Mouse (Mus musculus) heart, embryonic 15.5 days (tissue): Measurements from ENCODE around the gene Gpr152. TPM values are rescaled to one million over a fixed set of nuclear protein-coding genes. Genes with fewer than 3 reads are reported as not detected.

Experiments
- ATAC-seq: fragments of 200-750 bp; cut with Nextera tagmentation; replicated peaks from 2 replicates; pipeline ENCODE4 v1.8.0; 2017; ENCODE audit warnings: low read depth, moderate TSS enrichment; ENCODE audit not compliant: insufficient number of reproducible peaks, insufficient read depth, low FRiP score
- H3K27ac ChIP-seq: fragments of 300-500 bp; sonication (generic); 2 replicates; pipeline ENCODE4 v1.5.1; 2015; ENCODE audit warnings: mild to moderate bottlenecking, inconsistent platforms
- H3K27me3 ChIP-seq: fragments of 300-500 bp; sonication (generic); 2 replicates; pipeline ENCODE4 v1.6.1; 2015; ENCODE audit warnings: inconsistent platforms
- H3K36me3 ChIP-seq: fragments of 300-500 bp; sonication (generic); 2 replicates; pipeline ENCODE4 v1.6.1; 2015; ENCODE audit warnings: mild to moderate bottlenecking, inconsistent platforms
- H3K4me1 ChIP-seq: fragments of 300-500 bp; sonication (generic); replicated peaks from 2 replicates; pipeline ENCODE4 v1.6.1; 2015; ENCODE audit warnings: inconsistent platforms
- H3K4me2 ChIP-seq: fragments of 300-500 bp; sonication (generic); 2 replicates; pipeline ENCODE4 v1.6.1; 2015; ENCODE audit warnings: inconsistent platforms, mild to moderate bottlenecking, moderate library complexity
- H3K4me3 ChIP-seq: fragments of 300-500 bp; sonication (generic); 2 replicates; pipeline ENCODE4 v1.5.1; 2015; ENCODE audit warnings: mild to moderate bottlenecking, inconsistent platforms
- H3K9ac ChIP-seq: fragments of 300-500 bp; sonication (generic); 2 replicates; pipeline ENCODE4 v1.6.1; 2015; ENCODE audit warnings: mild to moderate bottlenecking, inconsistent platforms
- H3K9me3 ChIP-seq: fragments of 300-500 bp; sonication (generic); replicated peaks from 2 replicates; pipeline ENCODE4 v1.6.1; 2016; ENCODE audit warnings: inconsistent platforms
- WGBS: fragments of 180-500 bp; shearing (Covaris S2); methylation state at CpG from one replicate; pipeline ENCODE4 v1.1.7; 2015; ENCODE audit warnings: mixed read lengths; 5-methylcytosine and 5-hydroxymethylcytosine counted together
- polyA plus RNA-seq: library from polyadenylated mRNA; unstranded; fragments of >200 nt; fragmentation: Nextera tagmentation; extraction: Ambion mirVana; gene quantifications from 2 replicates; pipeline ENCODE4 v1.2.1, GENCODE M21; 2015

Gene Gpr152
- polyA plus RNA-seq, 1 experiment from 2014 or later = not detected

- Histone ChIP-seq H3K27ac (0 out of 2 replicates have a peak overlapping the region, but pooled peaks have one; percentile 17), H3K27me3 (no peaks in the 10 kb centered on the region), H3K4me3 (no peak overlapping the region), H3K4me2 (no peak overlapping the region), H3K4me1 (peaks cover 44% of the 10 kb centered on the region), H3K36me3 (peaks cover 35% of the 10 kb centered on the region), H3K9ac (no peak overlapping the region), H3K9me3 (no peaks in the 10 kb centered on the region)
- 84% methylated on average over 8 of the region's 8 CpGs for WGBS
- no peak for ATAC-seq
These were observed 13.1 kb downstream of the Gpr152 start for GRCm38 (mm10) chr19:4152445-4153231.

GRCm38 (mm10) chr19:4153232-4153654, 13.7 kb downstream of the Gpr152 start, which contains the start of gene Ptprcap:
Gene Ptprcap (plus strand): TSS chr19:4153604.
- ATAC-seq = no peak
- Histone ChIP-seq H3K9me3 (no peaks in the 10 kb centered on the region), H3K4me2 (no peak within 1 kb of the TSS), H3K36me3 (peaks cover 40% of the 10 kb centered on the region), H3K4me1 (peaks cover 39% of the 10 kb centered on the region), H3K9ac (no peak within 1 kb of the TSS), H3K4me3 (no peak within 1 kb of the TSS), H3K27ac (0 out of 2 replicates have a peak within 1 kb of the TSS, but pooled peaks have one; percentile 17), H3K27me3 (no peaks in the 10 kb centered on the region)
- 59% methylated on average over 11 of the region's 11 CpGs for WGBS

GRCm38 (mm10) chr19:4154437-4155222, 15.0 kb downstream of the Gpr152 start:
- H3K4me3 ChIP-seq = peak overlapping the region; percentile 17; the same call in 1 of the 2 replicates
- no peak overlapping the region; the same call in 1 of the 2 replicates for H3K4me2 ChIP-seq
- ATAC-seq = no peak
- H3K36me3 ChIP-seq = peaks cover 54% of the 10 kb centered on the region
- WGBS = 69% methylated on average over 13 of the region's 13 CpGs
- peaks cover 31% of the 10 kb centered on the region for H3K4me1 ChIP-seq
- no peak overlapping the region for H3K9ac ChIP-seq
- H3K27ac ChIP-seq = no peak overlapping the region
- H3K9me3 ChIP-seq = no peaks in the 10 kb centered on the region
- H3K27me3 ChIP-seq = no peaks in the 10 kb centered on the region

GRCm38 (mm10) chr19:4155223-4156072, 15.9 kb downstream of the Gpr152 start:
- no peak for ATAC-seq
- Histone ChIP-seq H3K4me3 (peak overlapping the region; percentile 17; the same call in 1 of the 2 replicates), H3K27me3 (no peaks in the 10 kb centered on the region), H3K9me3 (no peaks in the 10 kb centered on the region), H3K4me2 (no peak overlapping the region), H3K27ac (no peak overlapping the region), H3K4me1 (peaks cover 22% of the 10 kb centered on the region), H3K9ac (no peak overlapping the region), H3K36me3 (peaks cover 54% of the 10 kb centered on the region)
- 70% methylated on average over 6 of the region's 6 CpGs for WGBS

- Histone ChIP-seq H3K4me2 (no peak overlapping the region), H3K9ac (no peak overlapping the region), H3K27me3 (no peaks in the 10 kb centered on the region), H3K36me3 (peaks cover 52% of the 10 kb centered on the region), H3K27ac (no peak overlapping the region), H3K4me3 (peak overlapping the region; percentile 17; the same call in 1 of the 2 replicates), H3K9me3 (no peaks in the 10 kb centered on the region), H3K4me1 (peaks cover 18% of the 10 kb centered on the region)
- 69% methylated on average over 20 of the region's 20 CpGs for WGBS
- no peak for ATAC-seq
These were observed 16.5 kb downstream of the Gpr152 start for GRCm38 (mm10) chr19:4156073-4156579.

- Histone ChIP-seq H3K27ac (no peak overlapping the region), H3K4me3 (no peak overlapping the region), H3K4me2 (no peak overlapping the region), H3K4me1 (peaks cover 14% of the 10 kb centered on the region), H3K9ac (no peak overlapping the region), H3K27me3 (no peaks in the 10 kb centered on the region), H3K36me3 (peaks cover 55% of the 10 kb centered on the region), H3K9me3 (no peaks in the 10 kb centered on the region)
- WGBS = 89% methylated on average over 12 of the region's 12 CpGs
- ATAC-seq = no peak
These were observed 17.2 kb downstream of the Gpr152 start for GRCm38 (mm10) chr19:4156771-4157170.

- WGBS = 95% methylated on average over 8 of the region's 8 CpGs
- no peak overlapping the region for H3K4me3 ChIP-seq
- peaks cover 48% of the 10 kb centered on the region for H3K36me3 ChIP-seq
These were observed 19.5 kb downstream of the Gpr152 start for GRCm38 (mm10) chr19:4159049-4159448.

GRCm38 (mm10) chr19:4162646-4163542, 23.3 kb downstream of the Gpr152 start, which contains the start of gene Rps6kb2:
Gene Rps6kb2 (minus strand): TSS chr19:4163354.
- 7% methylated on average over 42 of the region's 42 CpGs for WGBS
- ATAC-seq = peak; percentile 78
- H3K27me3 ChIP-seq = no peaks in the 10 kb centered on the region
- H3K4me2 ChIP-seq = peak within 1 kb of the TSS; percentile 90
- H3K4me1 ChIP-seq = peaks cover 32% of the 10 kb centered on the region
- H3K36me3 ChIP-seq = peaks cover 32% of the 10 kb centered on the region
- H3K4me3 ChIP-seq = peak within 1 kb of the TSS; percentile 75
- H3K9me3 ChIP-seq = no peaks in the 10 kb centered on the region
- peak within 1 kb of the TSS; percentile 83 for H3K9ac ChIP-seq
- peak within 1 kb of the TSS; percentile 27 for H3K27ac ChIP-seq

More at GRCm38 (mm10) chr19:4159049-4159448, 19.5 kb downstream of the Gpr152 start:
- Histone ChIP-seq H3K4me1 (peaks cover 15% of the 10 kb centered on the region), H3K9me3 (no peaks in the 10 kb centered on the region), H3K4me2 (no peak overlapping the region), H3K27ac (no peak overlapping the region), H3K9ac (no peak overlapping the region), H3K27me3 (no peaks in the 10 kb centered on the region)
- no peak for ATAC-seq

- H3K27ac ChIP-seq = peak overlapping the region; percentile 27
- WGBS = 35% methylated on average over 4 of the region's 4 CpGs
- H3K36me3 ChIP-seq = peaks cover 26% of the 10 kb centered on the region
- H3K27me3 ChIP-seq = no peaks in the 10 kb centered on the region
- no peak for ATAC-seq
- peak overlapping the region; percentile 75 for H3K4me3 ChIP-seq
- H3K9ac ChIP-seq = peak overlapping the region; percentile 83; the same call in 1 of the 2 replicates
- H3K9me3 ChIP-seq = no peaks in the 10 kb centered on the region
- peak overlapping the region; percentile 90 for H3K4me2 ChIP-seq
- peaks cover 32% of the 10 kb centered on the region for H3K4me1 ChIP-seq
These were observed 23.9 kb downstream of the Gpr152 start for GRCm38 (mm10) chr19:4163543-4163887.

GRCm38 (mm10) chr19:4164100-4164499, 24.5 kb downstream of the Gpr152 start:
- Histone ChIP-seq H3K36me3 (peaks cover 20% of the 10 kb centered on the region), H3K4me1 (peaks cover 32% of the 10 kb centered on the region), H3K4me2 (no peak overlapping the region), H3K27ac (no peak overlapping the region), H3K27me3 (no peaks in the 10 kb centered on the region), H3K9me3 (no peaks in the 10 kb centered on the region), H3K4me3 (no peak overlapping the region), H3K9ac (no peak overlapping the region)
- ATAC-seq = no peak
- WGBS = 77% methylated on average over 3 of the region's 3 CpGs
